Mouse (Mus musculus): Measurements from ENCODE around the gene Ppfia4. TPM values are rescaled to one million over a fixed set of nuclear protein-coding genes. Genes with fewer than 3 reads are reported as not detected.

Gene Ppfia4
- polyA plus RNA-seq (2014; fragmentation: Nextera tagmentation; extraction: Ambion mirVana), result 10.5 and 11.9 TPM in 2 replicates

GRCm38 (mm10) chr1:134332770-134333271 is at the start of gene Ppfia4:
Gene Ppfia4, minus strand, starts transcription at chr1:134332928.
- Histone ChIP-seq H3K27me3 (ENCODE audit: control insufficient read depth, insufficient read depth, low read length) (no peaks in the 10 kb centered on the region), H3K4me2 (ENCODE audit: low read length) (peak within 1 kb of the TSS; percentile 57), H3K27ac (replicated peaks in 1 of 2; ENCODE audit: control insufficient read depth in 1 of 2, insufficient read depth in 1 of 2, low read depth in 2 of 2, low read length in 2 of 2) (peak within 1 kb of the TSS; percentile 82 to 87), H3K9me3 (ENCODE audit: control insufficient read depth, low read length) (no peaks in the 10 kb centered on the region), H3K9ac (ENCODE audit: low read length) (peak within 1 kb of the TSS; percentile 55), H3K4me3 (ENCODE audit: control insufficient read depth in 1 of 2, insufficient read depth in 1 of 2, low read depth in 1 of 2, low read length in 2 of 2) (peak within 1 kb of the TSS in 1 of 2 experiments; percentile 12; a peak in 2 of 4 replicates), H3K4me1 (ENCODE audit: control insufficient read depth in 2 of 2, insufficient read depth in 2 of 2, low read length in 2 of 2) (peaks cover 47 to 64% of the 10 kb centered on the region in 2 experiments), H3K36me3 (ENCODE audit: control insufficient read depth, insufficient read depth, low read length) (peaks cover 15% of the 10 kb centered on the region; the same call in 1 of the 2 replicates)
- WGBS, result 11% methylated on average over 13 of the region's 13 CpGs
- peak; percentile 82 for ATAC-seq (ENCODE audit: insufficient number of reproducible peaks, insufficient read depth, low FRiP score, low read depth)

- ATAC-seq (ENCODE audit: insufficient number of reproducible peaks, insufficient read depth, low FRiP score, low read depth), result no peak
- H3K4me1 ChIP-seq (ENCODE audit: control insufficient read depth in 2 of 2, insufficient read depth in 2 of 2, low read length in 2 of 2), result peaks cover 5 to 10% of the 10 kb centered on the region in 2 experiments
- H3K4me2 ChIP-seq (ENCODE audit: low read length), result peak overlapping the region; percentile 68
- WGBS, result 2% methylated on average over 19 of the region's 19 CpGs
- H3K9me3 ChIP-seq (ENCODE audit: control insufficient read depth, low read length), result no peaks in the 10 kb centered on the region
- H3K27me3 ChIP-seq (ENCODE audit: control insufficient read depth, insufficient read depth, low read length), result no peaks in the 10 kb centered on the region
- no peaks in the 10 kb centered on the region for H3K36me3 ChIP-seq (ENCODE audit: control insufficient read depth, insufficient read depth, low read length)
- peak overlapping the region; percentile 56 for H3K9ac ChIP-seq (ENCODE audit: low read length)
- peak overlapping the region; percentile 32 to 42 for H3K4me3 ChIP-seq (ENCODE audit: control insufficient read depth in 1 of 2, insufficient read depth in 1 of 2, low read depth in 1 of 2, low read length in 2 of 2)
- H3K27ac ChIP-seq (replicated peaks in 1 of 2; ENCODE audit: control insufficient read depth in 1 of 2, insufficient read depth in 1 of 2, low read depth in 2 of 2, low read length in 2 of 2), result no peak overlapping the region
These were observed 49.3 kb upstream of the Ppfia4 start for GRCm38 (mm10) chr1:134381795-134382625.

- H3K4me2 ChIP-seq (ENCODE audit: low read length), result no peak overlapping the region
- H3K9ac ChIP-seq (ENCODE audit: low read length), result no peak overlapping the region
- H3K4me3 ChIP-seq (ENCODE audit: control insufficient read depth in 1 of 2, insufficient read depth in 1 of 2, low read depth in 1 of 2, low read length in 2 of 2), result no peak overlapping the region
- H3K27me3 ChIP-seq (ENCODE audit: control insufficient read depth, insufficient read depth, low read length), result no peaks in the 10 kb centered on the region
- 82% methylated on average over 2 of the region's 2 CpGs for WGBS
- H3K4me1 ChIP-seq (ENCODE audit: control insufficient read depth in 2 of 2, insufficient read depth in 2 of 2, low read length in 2 of 2), result peaks cover 5 to 10% of the 10 kb centered on the region in 2 experiments
- H3K27ac ChIP-seq (replicated peaks in 1 of 2; ENCODE audit: control insufficient read depth in 1 of 2, insufficient read depth in 1 of 2, low read depth in 2 of 2, low read length in 2 of 2), result no peak overlapping the region
- H3K36me3 ChIP-seq (ENCODE audit: control insufficient read depth, insufficient read depth, low read length), result no peaks in the 10 kb centered on the region
- H3K9me3 ChIP-seq (ENCODE audit: control insufficient read depth, low read length), result no peaks in the 10 kb centered on the region
- ATAC-seq (ENCODE audit: insufficient number of reproducible peaks, insufficient read depth, low FRiP score, low read depth), result no peak
These were observed 48.3 kb upstream of the Ppfia4 start for GRCm38 (mm10) chr1:134381051-134381450.

- H3K4me1 ChIP-seq (ENCODE audit: control insufficient read depth in 2 of 2, insufficient read depth in 2 of 2, low read length in 2 of 2), result no peaks in the 10 kb centered on the region
- ATAC-seq (ENCODE audit: insufficient number of reproducible peaks, insufficient read depth, low FRiP score, low read depth), result no peak
- 62% methylated on average over 2 of the region's 2 CpGs for WGBS
These were observed 41.4 kb upstream of the Ppfia4 start for GRCm38 (mm10) chr1:134374124-134374523.

GRCm38 (mm10) chr1:134368777-134369337 is 36.1 kb upstream of the Ppfia4 start:
- Histone ChIP-seq H3K4me3 (ENCODE audit: control insufficient read depth in 1 of 2, insufficient read depth in 1 of 2, low read depth in 1 of 2, low read length in 2 of 2) (no peak overlapping the region), H3K27ac (replicated peaks in 1 of 2; ENCODE audit: control insufficient read depth in 1 of 2, insufficient read depth in 1 of 2, low read depth in 2 of 2, low read length in 2 of 2) (no peak overlapping the region), H3K9me3 (ENCODE audit: control insufficient read depth, low read length) (peaks cover 8% of the 10 kb centered on the region; the same call in 1 of the 2 replicates), H3K4me2 (ENCODE audit: low read length) (no peak overlapping the region), H3K4me1 (ENCODE audit: control insufficient read depth in 2 of 2, insufficient read depth in 2 of 2, low read length in 2 of 2) (no peaks in the 10 kb centered on the region), H3K9ac (ENCODE audit: low read length) (no peak overlapping the region), H3K27me3 (ENCODE audit: control insufficient read depth, insufficient read depth, low read length) (no peaks in the 10 kb centered on the region), H3K36me3 (ENCODE audit: control insufficient read depth, insufficient read depth, low read length) (no peaks in the 10 kb centered on the region)
- no peak for ATAC-seq (ENCODE audit: insufficient number of reproducible peaks, insufficient read depth, low FRiP score, low read depth)
- WGBS, result 49% methylated on average over 9 of the region's 9 CpGs

More at GRCm38 (mm10) chr1:134374124-134374523, 41.4 kb upstream of the Ppfia4 start:
- no peak overlapping the region for H3K4me2 ChIP-seq (ENCODE audit: low read length)
- no peaks in the 10 kb centered on the region for H3K36me3 ChIP-seq (ENCODE audit: control insufficient read depth, insufficient read depth, low read length)
- no peak overlapping the region for H3K9ac ChIP-seq (ENCODE audit: low read length)
- H3K9me3 ChIP-seq (ENCODE audit: control insufficient read depth, low read length), result peaks cover 8% of the 10 kb centered on the region; the same call in 1 of the 2 replicates
- no peak overlapping the region for H3K4me3 ChIP-seq (ENCODE audit: control insufficient read depth in 1 of 2, insufficient read depth in 1 of 2, low read depth in 1 of 2, low read length in 2 of 2)
- H3K27me3 ChIP-seq (ENCODE audit: control insufficient read depth, insufficient read depth, low read length), result no peaks in the 10 kb centered on the region
- H3K27ac ChIP-seq (replicated peaks in 1 of 2; ENCODE audit: control insufficient read depth in 1 of 2, insufficient read depth in 1 of 2, low read depth in 2 of 2, low read length in 2 of 2), result no peak overlapping the region

GRCm38 (mm10) chr1:134365491-134365890 is 32.8 kb upstream of the Ppfia4 start:
- H3K4me1 ChIP-seq (ENCODE audit: control insufficient read depth in 2 of 2, insufficient read depth in 2 of 2, low read length in 2 of 2), result peaks cover 3 to 12% of the 10 kb centered on the region in 2 experiments; a peak in 3 of 4 replicates
- no peaks in the 10 kb centered on the region for H3K27me3 ChIP-seq (ENCODE audit: control insufficient read depth, insufficient read depth, low read length)
- peaks cover 6% of the 10 kb centered on the region; the same call in 1 of the 2 replicates for H3K9me3 ChIP-seq (ENCODE audit: control insufficient read depth, low read length)
- H3K4me2 ChIP-seq (ENCODE audit: low read length), result no peak overlapping the region
- H3K27ac ChIP-seq (replicated peaks in 1 of 2; ENCODE audit: control insufficient read depth in 1 of 2, insufficient read depth in 1 of 2, low read depth in 2 of 2, low read length in 2 of 2), result no peak overlapping the region
- 60% methylated on average over 5 of the region's 5 CpGs for WGBS
- H3K36me3 ChIP-seq (ENCODE audit: control insufficient read depth, insufficient read depth, low read length), result peaks cover 3% of the 10 kb centered on the region
- no peak overlapping the region for H3K9ac ChIP-seq (ENCODE audit: low read length)
- no peak for ATAC-seq (ENCODE audit: insufficient number of reproducible peaks, insufficient read depth, low FRiP score, low read depth)
- no peak overlapping the region for H3K4me3 ChIP-seq (ENCODE audit: control insufficient read depth in 1 of 2, insufficient read depth in 1 of 2, low read depth in 1 of 2, low read length in 2 of 2)

- H3K27me3 ChIP-seq (ENCODE audit: control insufficient read depth, insufficient read depth, low read length), result no peaks in the 10 kb centered on the region
These were observed 30.5 kb upstream of the Ppfia4 start for GRCm38 (mm10) chr1:134363194-134363593.

More at GRCm38 (mm10) chr1:134363194-134363593, 30.5 kb upstream of the Ppfia4 start:
- Histone ChIP-seq H3K27ac (replicated peaks in 1 of 2; ENCODE audit: control insufficient read depth in 1 of 2, insufficient read depth in 1 of 2, low read depth in 2 of 2, low read length in 2 of 2) (no peak overlapping the region), H3K4me3 (ENCODE audit: control insufficient read depth in 1 of 2, insufficient read depth in 1 of 2, low read depth in 1 of 2, low read length in 2 of 2) (no peak overlapping the region), H3K9ac (ENCODE audit: low read length) (no peak overlapping the region), H3K4me1 (ENCODE audit: control insufficient read depth in 2 of 2, insufficient read depth in 2 of 2, low read length in 2 of 2) (peaks cover 3 to 13% of the 10 kb centered on the region in 2 experiments; a peak in 3 of 4 replicates), H3K9me3 (ENCODE audit: control insufficient read depth, low read length) (no peaks in the 10 kb centered on the region), H3K36me3 (ENCODE audit: control insufficient read depth, insufficient read depth, low read length) (peaks cover 24% of the 10 kb centered on the region), H3K4me2 (ENCODE audit: low read length) (no peak overlapping the region)
- no peak for ATAC-seq (ENCODE audit: insufficient number of reproducible peaks, insufficient read depth, low FRiP score, low read depth)
- WGBS, result 77% methylated on average over 4 of the region's 4 CpGs

Measured in heart, embryonic 14.5 days (tissue).